Mouse (Mus musculus) spleen, adult 2 months (tissue): Measurements from ENCODE around the gene Usp22.

Experiments used
- CTCF ChIP-seq: fragments of 200-500 bp; IDR thresholded peaks from 2 replicates; pipeline ENCODE4 v1.5.1; 2011; ENCODE audit warnings: mild to moderate bottlenecking, inconsistent platforms; ENCODE audit not compliant: insufficient read depth, insufficient read length, insufficient replicate concordance; ENCODE audit errors: extremely low read depth
- POLR2A ChIP-seq: fragments of 200-500 bp; IDR thresholded peaks from 2 replicates; pipeline ENCODE4 v1.6.1; 2011; ENCODE audit warnings: low read depth, low read length, inconsistent platforms

DNA sequence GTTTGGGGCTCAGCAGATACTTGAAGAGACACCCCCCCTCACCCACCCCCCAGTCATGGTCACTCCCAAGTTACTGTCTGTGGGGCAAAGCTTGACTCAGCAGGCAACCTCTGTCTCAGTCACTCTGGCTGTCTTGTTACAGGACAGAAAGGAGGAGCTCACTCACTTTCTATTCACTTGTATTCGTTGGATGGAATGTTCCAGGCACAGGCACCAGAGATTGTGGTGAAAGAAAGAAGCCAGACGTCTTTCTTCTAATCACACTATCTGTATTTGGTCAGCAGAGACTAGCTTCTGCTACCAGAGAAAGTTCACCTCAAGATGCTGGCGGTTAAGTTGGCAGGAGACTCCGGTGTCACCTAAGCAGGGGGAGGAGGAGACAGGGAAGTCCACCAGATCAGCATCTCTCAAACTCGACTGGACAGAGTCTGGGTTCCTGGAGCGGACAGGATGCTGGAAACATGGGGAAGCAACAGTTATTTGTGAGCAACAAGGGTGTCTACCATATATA lies 49.4 kb upstream of the Usp22 start:
- TF ChIP-seq CTCF: no peak
- TF ChIP-seq POLR2A: no peak
